Mouse (Mus musculus) ES-Bruce4 (cell line): ENCODE data around the gene Fam19a5.

Experiments used
- CTCF ChIP-seq: IDR thresholded peaks from one replicate; pipeline ENCODE4 v1.8.1; 2011; ENCODE audit warnings: low read depth, low read length
- EP300 ChIP-seq: IDR thresholded peaks from 2 replicates; pipeline ENCODE4 v1.6.1; 2011; ENCODE audit warnings: low read depth, low read length; ENCODE audit not compliant: insufficient read depth
- POLR2A ChIP-seq: IDR thresholded peaks from one replicate; pipeline ENCODE4 v1.8.1; 2011; ENCODE audit warnings: low read length; ENCODE audit not compliant: insufficient read depth

DNA sequence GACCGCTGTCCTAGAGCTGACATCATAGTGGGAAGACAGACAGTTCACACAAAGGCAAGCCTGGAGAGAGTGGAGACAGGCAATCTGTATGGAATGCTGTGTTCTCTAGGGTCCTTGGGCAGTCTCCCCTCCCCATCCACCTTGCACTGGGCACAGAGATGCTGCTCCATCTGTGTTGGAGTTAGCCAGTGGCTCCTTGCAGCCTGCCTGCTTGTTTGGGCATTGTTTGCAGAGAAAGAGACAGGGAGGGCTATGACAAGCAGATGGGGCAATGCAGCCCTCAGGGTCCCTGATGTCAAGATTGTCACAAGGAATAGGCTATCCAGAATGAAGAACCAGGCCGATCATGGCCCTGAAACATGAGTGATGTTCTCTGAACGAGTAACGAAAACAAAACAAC, 5.6 kb downstream of the Fam19a5 start:
- TF ChIP-seq POLR2A (no peak), CTCF (no peak), EP300 (no peak)
